Mouse (Mus musculus) urinary bladder, postnatal 25 days (tissue): ENCODE measurements at regions not wholly inside any gene's neighbourhood (a gene's known extent, or its start where the extent isn't known, plus 50 kb on each side); places are given as distances from the start of the nearest gene placed in this dataset.

Experiments used
- DNase-seq: peaks from one replicate; pipeline ENCODE4 v3.0.0; 2022; ENCODE audit warnings: low spot score

DNA sequence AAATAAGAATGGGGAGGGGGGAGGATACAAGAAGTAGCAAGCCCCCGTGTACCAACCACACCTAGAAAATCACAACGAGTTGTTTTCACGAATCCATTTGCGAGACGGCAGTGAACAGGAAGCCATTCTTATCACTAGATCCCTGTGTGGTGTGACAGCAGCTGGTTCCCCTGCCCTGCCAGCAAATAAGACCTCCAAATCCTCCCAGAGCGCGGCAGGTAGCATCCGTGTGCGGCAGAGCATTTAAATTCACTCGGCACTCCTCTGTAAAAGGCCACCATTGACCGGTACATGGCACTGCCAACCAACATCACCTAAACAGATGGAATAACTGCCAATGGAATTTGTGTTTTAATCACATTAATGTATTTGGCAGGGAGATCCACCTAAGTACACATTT is 77.9 kb upstream of the Pmfbp1 start:
- DNase-seq, result no peak

DNA sequence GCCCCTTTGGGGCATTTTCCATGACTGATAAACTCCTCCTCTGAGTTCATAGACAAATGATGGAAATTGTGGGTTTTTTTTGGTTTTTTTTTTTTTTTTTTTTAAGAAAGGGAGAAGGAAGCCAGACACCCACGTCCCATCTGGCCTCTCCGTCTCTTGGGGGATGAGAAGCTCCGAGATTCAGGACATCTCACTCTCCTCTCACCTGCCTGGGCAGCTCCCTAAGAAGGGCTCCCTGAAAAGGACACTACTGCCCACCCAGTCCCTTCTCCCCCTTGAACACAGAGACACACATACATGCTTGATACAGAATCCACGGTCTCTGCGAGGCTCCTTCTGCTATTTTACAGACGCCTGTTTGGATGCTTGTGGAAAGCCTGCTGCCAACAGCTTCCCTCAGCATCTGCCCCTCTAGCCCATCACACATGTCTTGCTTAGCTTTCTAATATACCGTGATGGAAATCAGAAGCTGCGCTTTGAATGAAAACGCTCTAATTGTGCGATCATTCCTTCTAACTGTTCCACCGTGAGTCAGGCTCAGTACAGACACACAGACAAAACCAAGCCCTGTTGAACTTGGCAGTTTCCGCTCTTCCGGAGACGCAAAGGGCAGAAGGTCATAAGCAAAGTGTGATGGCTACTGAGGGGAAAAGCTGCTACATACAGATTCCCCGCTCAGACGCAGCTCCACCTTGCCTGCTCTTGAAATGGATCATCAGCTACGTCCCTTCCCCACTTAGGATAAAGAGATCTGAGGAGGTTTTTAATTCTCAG is 77.3 kb upstream of the Pmfbp1 start:
- DNase-seq, result no peak

DNA sequence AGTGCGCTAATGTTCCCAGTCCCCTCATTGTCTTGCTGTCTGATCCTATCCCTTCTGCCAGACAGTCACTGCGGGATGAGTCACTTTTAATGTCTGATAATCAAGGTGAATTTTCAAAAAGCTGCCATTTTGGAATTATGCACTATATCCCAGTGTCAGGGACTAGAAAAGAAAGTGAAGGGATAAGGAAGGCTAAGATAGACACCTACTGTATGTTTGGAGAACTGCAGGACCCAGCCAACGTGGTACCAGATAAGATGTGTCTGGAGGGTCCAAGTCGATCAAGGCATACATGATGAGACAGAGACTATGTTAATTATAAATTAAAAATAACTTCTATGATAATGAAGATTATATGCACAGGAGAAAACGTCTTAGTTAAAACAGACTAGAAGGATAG is 76.6 kb upstream of the Pmfbp1 start:
- DNase-seq, result no peak

DNA sequence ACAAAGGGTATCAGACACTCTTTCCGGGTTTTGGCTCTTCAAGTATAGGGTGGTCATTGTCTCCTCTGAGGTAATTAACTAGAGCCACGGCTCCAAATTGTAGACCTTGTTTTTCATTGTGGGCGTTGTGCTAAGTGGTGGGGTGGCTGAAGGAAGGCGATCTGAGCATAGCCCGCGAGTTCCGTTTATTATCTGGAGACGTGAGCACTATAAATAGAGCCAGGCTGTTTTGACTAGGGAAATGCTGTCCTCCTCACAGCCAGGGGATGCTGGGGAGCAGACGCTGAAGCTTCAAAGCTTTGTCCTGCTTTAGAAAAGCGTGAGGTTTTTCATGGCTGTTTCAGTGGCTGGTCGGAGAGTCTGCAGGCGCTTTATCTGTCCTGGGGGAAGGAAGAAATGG is 75.9 kb upstream of the Pmfbp1 start:
- DNase-seq, result no peak

DNA sequence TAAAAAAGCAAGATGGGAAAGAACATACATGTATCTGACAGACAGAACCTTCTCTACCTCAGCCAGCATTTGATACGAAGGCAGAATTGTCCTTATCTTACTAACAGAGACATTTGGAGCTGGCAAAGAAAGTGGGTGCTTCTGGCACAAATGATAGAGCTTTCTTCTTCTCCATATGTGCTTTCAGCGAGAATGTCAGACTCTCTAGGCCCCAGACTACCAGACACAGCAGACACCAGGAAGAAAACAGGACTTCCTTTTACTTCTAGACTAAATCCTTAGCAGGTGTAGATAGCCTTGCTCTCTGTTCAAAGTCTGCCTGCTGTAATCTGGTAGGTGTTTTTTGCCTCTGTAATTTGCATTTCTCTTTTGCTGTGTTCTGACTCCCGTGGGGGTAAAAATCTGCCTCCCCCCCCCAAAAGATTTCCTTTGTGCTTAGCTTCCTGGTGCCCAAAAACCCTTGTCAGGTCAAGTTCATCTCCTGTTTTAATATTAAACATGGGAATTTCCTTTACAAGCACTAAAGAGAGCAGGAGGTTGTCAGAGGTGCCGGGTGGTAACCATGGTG is 74.7 kb upstream of the Pmfbp1 start:
- DNase-seq, result no peak

DNA sequence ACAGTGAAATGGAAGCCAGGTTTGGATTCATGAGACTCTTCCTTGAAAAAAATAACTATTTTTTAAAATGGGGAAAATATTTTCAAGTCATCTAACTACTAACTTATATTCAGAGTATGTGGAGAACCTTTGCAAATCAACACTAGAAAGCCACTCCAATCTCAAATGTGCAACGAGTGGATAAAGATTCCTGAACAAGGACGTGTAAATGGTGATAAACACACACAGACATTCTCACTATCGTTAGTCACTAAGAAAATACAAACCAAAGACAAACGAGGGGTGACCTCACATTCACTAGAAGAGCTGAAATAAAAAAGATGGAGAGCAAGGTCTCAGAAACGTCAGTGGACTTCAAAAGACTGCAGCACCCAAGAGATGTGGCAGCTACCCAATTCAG is 69.8 kb upstream of the Pmfbp1 start:
- DNase-seq, result no peak

DNA sequence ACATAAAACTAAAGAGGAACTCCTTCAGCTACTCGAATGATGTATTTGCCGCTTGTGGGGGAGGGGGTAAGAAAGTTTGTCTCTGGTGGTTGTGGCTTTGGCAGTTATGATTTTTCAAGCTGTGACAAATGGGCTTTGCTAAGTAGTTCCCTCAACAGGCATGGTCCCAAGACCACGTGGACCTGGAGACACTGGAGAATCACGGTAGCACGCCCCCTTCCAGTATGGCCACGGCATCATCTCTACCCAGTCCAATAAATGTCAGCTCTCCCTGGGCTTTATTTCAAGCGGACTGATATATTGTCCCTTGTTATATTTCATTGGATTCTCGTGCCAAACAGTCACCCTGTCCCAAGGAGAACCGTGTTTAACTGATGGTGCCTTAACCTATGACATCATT is 65.3 kb upstream of the Pmfbp1 start:
- DNase-seq, result no peak

DNA sequence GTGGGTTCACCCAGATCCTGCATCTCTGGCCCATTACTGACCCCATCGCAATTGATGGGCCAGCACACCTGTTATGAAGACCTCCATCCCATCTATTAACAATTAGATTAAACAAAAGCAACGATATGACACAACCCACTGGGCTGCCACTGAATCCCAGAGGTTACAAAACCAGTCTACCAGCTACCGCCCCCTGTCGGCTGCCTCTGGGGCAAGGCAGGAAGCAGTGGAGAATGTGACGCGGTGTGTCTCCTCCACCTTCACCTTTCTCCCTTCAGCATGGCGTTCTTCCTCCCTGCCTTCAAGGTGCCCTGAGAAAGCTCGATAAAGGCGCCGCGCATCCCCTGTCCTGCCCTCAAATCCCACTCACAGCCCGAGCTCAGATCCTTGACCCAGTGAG is 59.3 kb upstream of the Pmfbp1 start:
- DNase-seq, result no peak

DNA sequence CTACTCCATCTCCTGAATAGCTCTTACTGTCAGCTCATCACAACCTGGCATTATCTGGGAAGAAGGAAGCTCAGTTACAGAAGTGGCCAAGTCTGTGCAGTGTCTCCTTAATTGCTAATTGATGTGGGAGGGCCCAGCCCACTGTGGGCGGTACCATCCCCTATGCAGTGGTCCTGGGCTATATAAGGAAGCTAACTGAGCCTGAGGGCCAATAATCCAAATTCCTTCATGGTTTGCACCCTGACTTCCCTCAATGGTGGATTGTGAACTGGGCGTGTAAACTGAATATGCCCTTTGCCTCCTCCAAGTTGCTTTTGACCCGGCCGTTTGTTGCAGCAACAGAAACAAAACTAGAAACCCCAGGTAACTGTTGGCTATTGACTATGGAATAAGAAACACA is 57.8 kb upstream of the Pmfbp1 start:
- DNase-seq, result no peak

DNA sequence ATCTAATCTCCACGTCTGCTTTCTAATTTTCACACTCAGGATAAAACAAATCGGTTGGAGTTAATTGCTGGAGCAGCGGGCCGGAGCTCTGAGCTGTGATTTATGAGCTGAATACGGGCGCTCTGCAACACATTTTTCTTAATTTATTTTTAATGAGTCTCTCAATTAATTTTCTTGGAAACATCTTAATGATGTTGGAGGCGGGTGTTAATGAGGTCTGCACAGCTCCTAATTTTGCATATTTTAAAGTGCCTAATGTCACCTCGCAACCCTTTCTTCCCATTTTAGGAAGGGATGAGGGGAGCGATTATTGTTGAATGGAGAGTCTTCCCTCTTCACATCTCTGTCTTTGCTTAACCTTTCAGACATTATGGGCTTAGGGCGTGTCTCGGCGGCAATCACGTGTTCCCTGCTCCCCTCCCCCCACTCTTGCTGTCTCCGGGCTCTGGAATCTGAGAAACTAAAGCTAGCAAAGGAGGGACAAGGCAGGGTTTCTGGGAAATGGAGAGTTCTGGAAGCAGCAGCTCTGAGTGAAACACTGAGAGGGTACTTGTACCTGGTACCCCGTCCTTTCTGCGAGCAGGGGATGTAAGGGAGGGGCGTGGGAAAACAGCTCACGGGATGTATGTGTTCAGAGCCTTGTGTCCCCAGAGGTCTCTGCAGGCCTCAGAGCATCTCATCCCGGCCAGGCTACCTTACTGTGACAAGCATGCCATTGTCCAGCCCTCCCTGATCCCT is 56.8 kb upstream of the Pmfbp1 start:
- DNase-seq, result peak; percentile 4

DNA sequence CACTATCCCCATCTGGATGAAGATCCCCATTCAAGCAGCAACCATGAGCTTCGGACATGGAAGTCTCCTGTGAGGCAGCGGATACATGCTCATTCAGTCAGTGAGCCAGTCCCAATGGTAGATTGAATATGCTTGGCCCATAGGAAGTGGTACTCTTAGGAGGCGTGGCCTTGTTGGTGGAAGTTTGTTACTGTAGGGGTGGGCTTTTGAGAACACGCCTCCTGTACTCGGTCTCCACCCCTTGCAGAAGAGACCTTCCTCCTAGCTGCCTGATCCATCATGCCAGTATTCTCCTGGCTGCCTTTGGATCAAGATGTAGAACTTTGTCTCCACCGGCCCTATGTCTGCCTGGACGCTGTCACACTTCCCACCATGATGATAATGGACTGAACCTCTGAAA is 55.3 kb upstream of the Pmfbp1 start:
- DNase-seq, result no peak
